Mouse (Mus musculus): ENCODE results near the gene Slamf6. TPM values are rescaled to one million over a fixed set of nuclear protein-coding genes. Genes with fewer than 3 reads are reported as not detected.

The Slamf6 gene
- polyA plus RNA-seq, 1 experiment from 2014 or later, result 0.36 TPM

- no peak overlapping the region for H3K27ac ChIP-seq
- H3K4me1 ChIP-seq (replicated peaks; ENCODE audit: insufficient read depth, low read length), result no peaks in the 10 kb centered on the region
- no peaks in the 10 kb centered on the region for H3K36me3 ChIP-seq (ENCODE audit: insufficient read depth, low read length)
- 70% methylated on average over 6 of the region's 6 CpGs for WGBS
- H3K9me3 ChIP-seq (replicated peaks; ENCODE audit: low read length), result no peaks in the 10 kb centered on the region
- H3K27me3 ChIP-seq (ENCODE audit: insufficient read depth, low read length), result no peaks in the 10 kb centered on the region
- H3K4me3 ChIP-seq (replicated peaks; ENCODE audit: low read depth, low read length), result no peak overlapping the region
- no peak overlapping the region for H3K4me2 ChIP-seq (ENCODE audit: low read length)
- no peak for DNase-seq (ENCODE audit: low spot score)
- H3K9ac ChIP-seq (ENCODE audit: low read depth, low read length), result no peak overlapping the region
- no peak for TF ChIP-seq CTCF (IDR thresholded peaks at IDR 0.05; ENCODE audit: low read depth)
- no peak for ATAC-seq (replicated peaks; ENCODE audit: low FRiP score, low read depth)
These were observed 37.8 kb downstream of the Slamf6 start for GRCm38 (mm10) chr1:171955071-171955470.

- WGBS, result 25% methylated on average over 2 of the region's 2 CpGs
- Histone ChIP-seq H3K36me3 (ENCODE audit: insufficient read depth, low read length) (no peaks in the 10 kb centered on the region), H3K9ac (ENCODE audit: low read depth, low read length) (no peak overlapping the region), H3K4me1 (replicated peaks; ENCODE audit: insufficient read depth, low read length) (no peaks in the 10 kb centered on the region), H3K27ac (no peak overlapping the region), H3K27me3 (ENCODE audit: insufficient read depth, low read length) (no peaks in the 10 kb centered on the region), H3K9me3 (replicated peaks; ENCODE audit: low read length) (no peaks in the 10 kb centered on the region), H3K4me3 (replicated peaks; ENCODE audit: low read depth, low read length) (no peak overlapping the region), H3K4me2 (ENCODE audit: low read length) (no peak overlapping the region)
- no peak for TF ChIP-seq CTCF (IDR thresholded peaks at IDR 0.05; ENCODE audit: low read depth)
- DNase-seq (ENCODE audit: low spot score) (peak; percentile 2), ATAC-seq (replicated peaks; ENCODE audit: low FRiP score, low read depth) (no peak)
These were observed 40.1 kb downstream of the Slamf6 start for GRCm38 (mm10) chr1:171957411-171957810.

GRCm38 (mm10) chr1:171960726-171961125 is 43.4 kb downstream of the Slamf6 start:
- ATAC-seq (replicated peaks; ENCODE audit: low FRiP score, low read depth), result no peak
- whole genome bisulfite sequencing, result 92% methylated on average over 5 of the region's 5 CpGs
- DNase-seq (ENCODE audit: low spot score), result no peak
- Histone ChIP-seq H3K27ac (no peak overlapping the region), H3K9ac (ENCODE audit: low read depth, low read length) (no peak overlapping the region), H3K27me3 (ENCODE audit: insufficient read depth, low read length) (no peaks in the 10 kb centered on the region), H3K9me3 (replicated peaks; ENCODE audit: low read length) (no peaks in the 10 kb centered on the region), H3K4me1 (replicated peaks; ENCODE audit: insufficient read depth, low read length) (no peaks in the 10 kb centered on the region), H3K4me2 (ENCODE audit: low read length) (no peak overlapping the region), H3K4me3 (replicated peaks; ENCODE audit: low read depth, low read length) (no peak overlapping the region), H3K36me3 (ENCODE audit: insufficient read depth, low read length) (no peaks in the 10 kb centered on the region)
- no peak for TF ChIP-seq CTCF (IDR thresholded peaks at IDR 0.05; ENCODE audit: low read depth)

- 79% methylated on average over 6 of the region's 6 CpGs for WGBS
- no peaks in the 10 kb centered on the region for H3K27me3 ChIP-seq (ENCODE audit: insufficient read depth, low read length)
- H3K9me3 ChIP-seq (replicated peaks; ENCODE audit: low read length), result no peaks in the 10 kb centered on the region
- H3K4me2 ChIP-seq (ENCODE audit: low read length), result no peak overlapping the region
- H3K4me3 ChIP-seq (replicated peaks; ENCODE audit: low read depth, low read length), result no peak overlapping the region
- no peak for DNase-seq (ENCODE audit: low spot score)
- H3K27ac ChIP-seq, result no peak overlapping the region
- no peaks in the 10 kb centered on the region for H3K4me1 ChIP-seq (replicated peaks; ENCODE audit: insufficient read depth, low read length)
- no peak overlapping the region for H3K9ac ChIP-seq (ENCODE audit: low read depth, low read length)
- no peaks in the 10 kb centered on the region for H3K36me3 ChIP-seq (ENCODE audit: insufficient read depth, low read length)
- no peak for TF ChIP-seq CTCF (IDR thresholded peaks at IDR 0.05; ENCODE audit: low read depth)
- ATAC-seq (replicated peaks; ENCODE audit: low FRiP score, low read depth), result no peak
These were observed 44.4 kb downstream of the Slamf6 start for GRCm38 (mm10) chr1:171961704-171962103.

GRCm38 (mm10) chr1:171963613-171964012 is 46.3 kb downstream of the Slamf6 start:
- 47% methylated on average over 6 of the region's 6 CpGs for WGBS
- H3K4me1 ChIP-seq (replicated peaks; ENCODE audit: insufficient read depth, low read length), result no peaks in the 10 kb centered on the region
- H3K9ac ChIP-seq (ENCODE audit: low read depth, low read length), result no peak overlapping the region
- ATAC-seq (replicated peaks; ENCODE audit: low FRiP score, low read depth) (no peak), DNase-seq (ENCODE audit: low spot score) (no peak)
- H3K9me3 ChIP-seq (replicated peaks; ENCODE audit: low read length), result no peaks in the 10 kb centered on the region
- no peak overlapping the region for H3K27ac ChIP-seq
- TF ChIP-seq CTCF (IDR thresholded peaks at IDR 0.05; ENCODE audit: low read depth), result no peak
- H3K27me3 ChIP-seq (ENCODE audit: insufficient read depth, low read length), result no peaks in the 10 kb centered on the region
- no peak overlapping the region for H3K4me3 ChIP-seq (replicated peaks; ENCODE audit: low read depth, low read length)
- no peak overlapping the region for H3K4me2 ChIP-seq (ENCODE audit: low read length)
- no peaks in the 10 kb centered on the region for H3K36me3 ChIP-seq (ENCODE audit: insufficient read depth, low read length)

GRCm38 (mm10) chr1:171966054-171966790 is 48.9 kb downstream of the Slamf6 start:
- DNase-seq (ENCODE audit: low spot score) (no peak), ATAC-seq (replicated peaks; ENCODE audit: low FRiP score, low read depth) (no peak)
- H3K27me3 ChIP-seq (ENCODE audit: insufficient read depth, low read length), result no peaks in the 10 kb centered on the region
- WGBS, result 74% methylated on average over 6 of the region's 6 CpGs
- H3K4me3 ChIP-seq (replicated peaks; ENCODE audit: low read depth, low read length), result no peak overlapping the region
- no peak overlapping the region for H3K9ac ChIP-seq (ENCODE audit: low read depth, low read length)
- no peak overlapping the region for H3K4me2 ChIP-seq (ENCODE audit: low read length)
- no peak overlapping the region for H3K27ac ChIP-seq
- no peaks in the 10 kb centered on the region for H3K9me3 ChIP-seq (replicated peaks; ENCODE audit: low read length)
- no peaks in the 10 kb centered on the region for H3K4me1 ChIP-seq (replicated peaks; ENCODE audit: insufficient read depth, low read length)
- TF ChIP-seq CTCF (IDR thresholded peaks at IDR 0.05; ENCODE audit: low read depth), result no peak
- H3K36me3 ChIP-seq (ENCODE audit: insufficient read depth, low read length), result no peaks in the 10 kb centered on the region

- H3K27me3 ChIP-seq (ENCODE audit: insufficient read depth, low read length), result no peaks in the 10 kb centered on the region
- ATAC-seq (replicated peaks; ENCODE audit: low FRiP score, low read depth), result no peak
- H3K36me3 ChIP-seq (ENCODE audit: insufficient read depth, low read length), result no peaks in the 10 kb centered on the region
- H3K27ac ChIP-seq, result no peak overlapping the region
- no peak overlapping the region for H3K4me2 ChIP-seq (ENCODE audit: low read length)
- H3K9ac ChIP-seq (ENCODE audit: low read depth, low read length), result no peak overlapping the region
- DNase-seq (ENCODE audit: low spot score), result no peak
- H3K9me3 ChIP-seq (replicated peaks; ENCODE audit: low read length), result no peaks in the 10 kb centered on the region
- 63% methylated on average over 6 of the region's 6 CpGs for WGBS
- H3K4me3 ChIP-seq (replicated peaks; ENCODE audit: low read depth, low read length), result no peak overlapping the region
- no peaks in the 10 kb centered on the region for H3K4me1 ChIP-seq (replicated peaks; ENCODE audit: insufficient read depth, low read length)
- no peak for TF ChIP-seq CTCF (IDR thresholded peaks at IDR 0.05; ENCODE audit: low read depth)
These were observed 51.9 kb downstream of the Slamf6 start for GRCm38 (mm10) chr1:171969221-171969620.
